Mouse (Mus musculus): ENCODE measurements around the gene Agpat2. TPM values are rescaled to one million over a fixed set of nuclear protein-coding genes. Genes with fewer than 3 reads are reported as not detected.

Gene Agpat2
- total and polyA plus RNA-seq, 2 experiments from 2014 or later: 8.2 to 13.9 TPM

- no peak for ATAC-seq
- Histone ChIP-seq H3K4me1 (ENCODE audit: insufficient read depth, low read length) (peaks cover 14% of the 10 kb centered on the region), H3K9me3 (ENCODE audit: low read length) (no peaks in the 10 kb centered on the region), H3K9ac (replicated peaks; ENCODE audit: low read length) (no peak overlapping the region), H3K27ac (no peak overlapping the region; the same call in 1 of the 2 replicates), H3K27me3 (ENCODE audit: insufficient read depth, low read length) (no peaks in the 10 kb centered on the region), H3K4me3 (ENCODE audit: low read length) (no peak overlapping the region), H3K36me3 (ENCODE audit: insufficient read depth, low read length) (peaks cover 35% of the 10 kb centered on the region), H3K4me2 (ENCODE audit: low read depth, low read length) (no peak overlapping the region)
- no peak for DNase-seq (ENCODE audit: low spot score)
- WGBS: 64% methylated on average over 12 of the region's 12 CpGs
- no peak for TF ChIP-seq CTCF (IDR thresholded peaks at IDR 0.05; ENCODE audit: low read depth)
Measured at GRCm38 (mm10) chr2:26634629-26635488, 30.6 kb upstream of the Agpat2 start.

GRCm38 (mm10) chr2:26633953-26634530 is 29.8 kb upstream of the Agpat2 start:
- H3K4me2 ChIP-seq (ENCODE audit: low read depth, low read length): no peak overlapping the region
- peaks cover 22% of the 10 kb centered on the region for H3K4me1 ChIP-seq (ENCODE audit: insufficient read depth, low read length)
- no peak overlapping the region for H3K9ac ChIP-seq (replicated peaks; ENCODE audit: low read length)
- peaks cover 35% of the 10 kb centered on the region for H3K36me3 ChIP-seq (ENCODE audit: insufficient read depth, low read length)
- no peak for TF ChIP-seq CTCF (IDR thresholded peaks at IDR 0.05; ENCODE audit: low read depth)
- 76% methylated on average over 4 of the region's 4 CpGs for WGBS
- H3K27ac ChIP-seq: no peak overlapping the region
- H3K27me3 ChIP-seq (ENCODE audit: insufficient read depth, low read length): no peaks in the 10 kb centered on the region
- H3K4me3 ChIP-seq (ENCODE audit: low read length): no peak overlapping the region
- ATAC-seq (no peak), DNase-seq (ENCODE audit: low spot score) (no peak)
- no peaks in the 10 kb centered on the region for H3K9me3 ChIP-seq (ENCODE audit: low read length)

GRCm38 (mm10) chr2:26632541-26633395 is 28.6 kb upstream of the Agpat2 start:
- H3K4me2 ChIP-seq (ENCODE audit: low read depth, low read length): no peak overlapping the region
- 72% methylated on average over 16 of the region's 16 CpGs for WGBS
- no peaks in the 10 kb centered on the region for H3K9me3 ChIP-seq (ENCODE audit: low read length)
- peaks cover 34% of the 10 kb centered on the region for H3K36me3 ChIP-seq (ENCODE audit: insufficient read depth, low read length)
- H3K4me3 ChIP-seq (ENCODE audit: low read length): no peak overlapping the region
- no peaks in the 10 kb centered on the region for H3K27me3 ChIP-seq (ENCODE audit: insufficient read depth, low read length)
- DNase-seq (ENCODE audit: low spot score) (no peak), ATAC-seq (no peak)
- H3K27ac ChIP-seq: no peak overlapping the region
- peak overlapping the region; percentile 17; the same call in 1 of the 2 replicates for H3K9ac ChIP-seq (replicated peaks; ENCODE audit: low read length)
- peaks cover 14% of the 10 kb centered on the region for H3K4me1 ChIP-seq (ENCODE audit: insufficient read depth, low read length)
- no peak for TF ChIP-seq CTCF (IDR thresholded peaks at IDR 0.05; ENCODE audit: low read depth)

GRCm38 (mm10) chr2:26628792-26629437 is 24.7 kb upstream of the Agpat2 start:
- WGBS: 17% methylated on average over 5 of the region's 5 CpGs
- no peak for TF ChIP-seq CTCF (IDR thresholded peaks at IDR 0.05; ENCODE audit: low read depth)

GRCm38 (mm10) chr2:26627921-26628739 is 23.9 kb upstream of the Agpat2 start, which contains the start of gene Fam69b:
TSS of gene Fam69b (plus strand) at chr2:26628457.
- Histone ChIP-seq H3K4me1 (ENCODE audit: insufficient read depth, low read length) (peaks cover 10% of the 10 kb centered on the region), H3K9ac (replicated peaks; ENCODE audit: low read length) (peak within 1 kb of the TSS; percentile 92), H3K4me2 (ENCODE audit: low read depth, low read length) (peak within 1 kb of the TSS; percentile 98), H3K27ac (peak within 1 kb of the TSS; percentile 91), H3K9me3 (ENCODE audit: low read length) (no peaks in the 10 kb centered on the region), H3K4me3 (ENCODE audit: low read length) (peak within 1 kb of the TSS; percentile 71), H3K36me3 (ENCODE audit: insufficient read depth, low read length) (no peaks in the 10 kb centered on the region), H3K27me3 (ENCODE audit: insufficient read depth, low read length) (no peaks in the 10 kb centered on the region)
- peak; percentile 83 for ATAC-seq
- no peak for TF ChIP-seq CTCF (IDR thresholded peaks at IDR 0.05; ENCODE audit: low read depth)
- peak; percentile 97 for DNase-seq (ENCODE audit: low spot score)
- WGBS: under 1% methylated on average over 63 of the region's 70 CpGs

More at GRCm38 (mm10) chr2:26628792-26629437, 24.7 kb upstream of the Agpat2 start:
- Histone ChIP-seq H3K9ac (replicated peaks; ENCODE audit: low read length) (peak overlapping the region; percentile 92), H3K27me3 (ENCODE audit: insufficient read depth, low read length) (no peaks in the 10 kb centered on the region), H3K36me3 (ENCODE audit: insufficient read depth, low read length) (no peaks in the 10 kb centered on the region), H3K27ac (peak overlapping the region; percentile 91), H3K4me3 (ENCODE audit: low read length) (peak overlapping the region; percentile 71), H3K9me3 (ENCODE audit: low read length) (no peaks in the 10 kb centered on the region), H3K4me2 (ENCODE audit: low read depth, low read length) (peak overlapping the region; percentile 98), H3K4me1 (ENCODE audit: insufficient read depth, low read length) (peaks cover 10% of the 10 kb centered on the region)
- ATAC-seq: peak; percentile 48
- no peak for DNase-seq (ENCODE audit: low spot score)

All from hindbrain, postnatal 0 days (tissue).